Mouse (Mus musculus) midbrain, embryonic 16.5 days (tissue): ENCODE data around the gene Tspo2. TPM values are rescaled to one million over a fixed set of nuclear protein-coding genes. Genes with fewer than 3 reads are reported as not detected.

Experiments
- ATAC-seq: fragments of 200-750 bp; cut with Nextera tagmentation; 2 replicates; pipeline ENCODE4 v1.8.0; 2017; ENCODE audit warnings: moderate TSS enrichment
- H3K27ac ChIP-seq: fragments of 300-500 bp; sonication (generic); 2 replicates; pipeline ENCODE4 v1.5.1; 2014; ENCODE audit warnings: mild to moderate bottlenecking, low read length, mixed read lengths
- H3K27me3 ChIP-seq: fragments of 300-500 bp; sonication (generic); 2 replicates; pipeline ENCODE4 v1.6.1; 2014; ENCODE audit warnings: low read depth, low read length, mixed read lengths; ENCODE audit not compliant: control insufficient read depth, insufficient read depth
- H3K36me3 ChIP-seq: fragments of 300-500 bp; sonication (generic); 2 replicates; pipeline ENCODE4 v1.6.1; 2014; ENCODE audit warnings: mild to moderate bottlenecking, low read length, moderate library complexity, mixed read lengths; ENCODE audit not compliant: control insufficient read depth, insufficient read depth
- H3K4me1 ChIP-seq: fragments of 300-500 bp; sonication (generic); 2 replicates; pipeline ENCODE4 v1.6.1; 2014; ENCODE audit warnings: mild to moderate bottlenecking, low read length, mixed read lengths; ENCODE audit not compliant: control insufficient read depth, insufficient read depth
- H3K4me2 ChIP-seq: fragments of 300-500 bp; sonication (generic); 2 replicates; pipeline ENCODE4 v1.6.1; 2014; ENCODE audit warnings: mild to moderate bottlenecking, low read length, mixed read lengths
- H3K4me3 ChIP-seq: fragments of 300-500 bp; sonication (generic); 2 replicates; pipeline ENCODE4 v1.5.1; 2014; ENCODE audit warnings: low read depth, mild to moderate bottlenecking, low read length, moderate library complexity, mixed read lengths
- H3K9ac ChIP-seq: fragments of 300-500 bp; sonication (generic); 2 replicates; pipeline ENCODE4 v1.6.1; 2014; ENCODE audit warnings: low read depth, low read length, mixed read lengths
- H3K9me3 ChIP-seq: fragments of 300-500 bp; sonication (generic); replicated peaks from 2 replicates; pipeline ENCODE4 v1.6.1; 2014; ENCODE audit warnings: mild to moderate bottlenecking, low read length, mixed read lengths; ENCODE audit not compliant: control insufficient read depth, poor library complexity, severe bottlenecking
- WGBS: fragments of 180-500 bp; shearing (Covaris S2); extraction: QIAGEN DNeasy Blood & Tissue Kit; methylation state at CpG from one replicate; pipeline ENCODE4 v1.1.7; 2014; 5-methylcytosine and 5-hydroxymethylcytosine counted together
- polyA plus RNA-seq: library from polyadenylated mRNA; unstranded; fragments of >200 nt; fragmentation: Nextera tagmentation; extraction: Ambion mirVana; gene quantifications from 2 replicates; pipeline ENCODE4 v1.2.1, GENCODE M21; 2015

Gene Tspo2
- polyA plus RNA-seq, 1 experiment from 2014 or later = 1.9 TPM

GRCm38 (mm10) chr17:48454688-48455087 is 3.4 kb upstream of the Tspo2 start, which contains the start of gene Unc5cl:
Unc5cl (plus strand) TSS chr17:48454901.
- H3K4me1 ChIP-seq = no peaks in the 10 kb centered on the region
- H3K27me3 ChIP-seq = no peaks in the 10 kb centered on the region
- H3K4me3 ChIP-seq = no peak within 1 kb of the TSS
- H3K9me3 ChIP-seq = no peaks in the 10 kb centered on the region
- no peaks in the 10 kb centered on the region for H3K36me3 ChIP-seq
- no peak within 1 kb of the TSS for H3K9ac ChIP-seq
- WGBS = 66% methylated on average over 11 of the region's 11 CpGs
- H3K27ac ChIP-seq = no peak within 1 kb of the TSS
- no peak for ATAC-seq
- no peak within 1 kb of the TSS for H3K4me2 ChIP-seq

DNA sequence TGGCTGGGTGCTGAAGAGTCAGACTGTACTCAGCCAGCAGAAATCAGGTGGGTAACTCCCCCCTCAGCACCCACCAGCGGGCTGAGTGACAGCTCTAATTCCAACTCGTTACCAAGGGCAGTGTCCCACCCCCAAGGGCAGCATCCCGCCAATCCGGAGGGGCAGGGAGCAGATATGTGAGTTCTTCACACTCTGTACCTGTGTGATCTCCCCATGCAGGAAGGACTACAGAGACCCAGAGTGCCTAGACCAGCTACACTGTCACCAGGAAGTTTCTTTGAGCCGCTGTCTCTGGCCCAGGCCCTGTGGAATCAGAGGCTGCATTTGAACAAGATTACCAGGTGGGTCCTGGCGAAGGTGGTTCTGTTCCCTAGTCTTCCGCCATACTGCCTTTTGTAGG is 2.9 kb upstream of the Tspo2 start:
- H3K4me3 ChIP-seq = no peak overlapping the region
- no peak overlapping the region for H3K9ac ChIP-seq
- H3K4me2 ChIP-seq = no peak overlapping the region
- no peaks in the 10 kb centered on the region for H3K27me3 ChIP-seq
- H3K36me3 ChIP-seq = no peaks in the 10 kb centered on the region
- no peaks in the 10 kb centered on the region for H3K4me1 ChIP-seq
- no peak overlapping the region for H3K27ac ChIP-seq
- no peak for ATAC-seq
- H3K9me3 ChIP-seq = no peaks in the 10 kb centered on the region
- 54% methylated on average over 7 of the region's 7 CpGs for WGBS

DNA sequence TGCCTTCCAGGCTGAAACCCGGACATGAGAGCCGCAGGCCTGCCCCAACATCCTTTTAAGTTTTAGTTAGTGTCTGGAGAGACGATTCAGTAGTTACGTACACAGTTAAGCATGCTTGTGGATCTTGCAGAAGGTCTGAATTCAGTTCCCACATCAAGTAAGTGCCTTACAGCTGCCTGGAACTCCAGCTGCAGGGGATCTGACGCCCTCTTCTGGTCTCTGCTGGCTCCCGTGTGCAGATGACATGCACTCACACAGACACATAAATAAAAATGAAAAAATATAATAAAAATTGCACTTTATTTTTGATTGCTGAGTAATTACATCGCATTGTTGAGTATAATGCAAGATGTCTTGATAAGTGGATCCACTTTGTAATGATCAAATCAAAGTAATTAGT is 2.2 kb upstream of the Tspo2 start:
- no peaks in the 10 kb centered on the region for H3K9me3 ChIP-seq
- no peak overlapping the region for H3K9ac ChIP-seq
- no peaks in the 10 kb centered on the region for H3K27me3 ChIP-seq
- no peaks in the 10 kb centered on the region for H3K36me3 ChIP-seq
- H3K4me3 ChIP-seq = no peak overlapping the region
- H3K27ac ChIP-seq = no peak overlapping the region
- no peak overlapping the region for H3K4me2 ChIP-seq
- no peak for ATAC-seq
- 75% methylated on average over 7 of the region's 7 CpGs for WGBS
- H3K4me1 ChIP-seq = no peaks in the 10 kb centered on the region

- ATAC-seq = no peak
- Histone ChIP-seq H3K27ac (0 out of 2 replicates have a peak overlapping the region, but pooled peaks have one; percentile 9), H3K9me3 (no peaks in the 10 kb centered on the region), H3K27me3 (no peaks in the 10 kb centered on the region), H3K4me1 (no peaks in the 10 kb centered on the region), H3K36me3 (no peaks in the 10 kb centered on the region), H3K4me3 (no peak overlapping the region), H3K4me2 (no peak overlapping the region), H3K9ac (no peak overlapping the region)
- WGBS = 59% methylated on average over 9 of the region's 9 CpGs
These were observed 577 bp upstream of the Tspo2 start for GRCm38 (mm10) chr17:48451753-48452444.

- no peaks in the 10 kb centered on the region for H3K36me3 ChIP-seq
- no peak overlapping the region for H3K4me3 ChIP-seq
- no peak overlapping the region for H3K9ac ChIP-seq
- ATAC-seq = no peak
- WGBS = 67% methylated on average over 13 of the region's 13 CpGs
- no peaks in the 10 kb centered on the region for H3K4me1 ChIP-seq
- no peak overlapping the region for H3K27ac ChIP-seq
- no peaks in the 10 kb centered on the region for H3K27me3 ChIP-seq
- no peaks in the 10 kb centered on the region for H3K9me3 ChIP-seq
- H3K4me2 ChIP-seq = peak overlapping the region; percentile 14; the same call in 1 of the 2 replicates
These were observed 513 bp downstream of the Tspo2 start for GRCm38 (mm10) chr17:48450666-48451352.

DNA sequence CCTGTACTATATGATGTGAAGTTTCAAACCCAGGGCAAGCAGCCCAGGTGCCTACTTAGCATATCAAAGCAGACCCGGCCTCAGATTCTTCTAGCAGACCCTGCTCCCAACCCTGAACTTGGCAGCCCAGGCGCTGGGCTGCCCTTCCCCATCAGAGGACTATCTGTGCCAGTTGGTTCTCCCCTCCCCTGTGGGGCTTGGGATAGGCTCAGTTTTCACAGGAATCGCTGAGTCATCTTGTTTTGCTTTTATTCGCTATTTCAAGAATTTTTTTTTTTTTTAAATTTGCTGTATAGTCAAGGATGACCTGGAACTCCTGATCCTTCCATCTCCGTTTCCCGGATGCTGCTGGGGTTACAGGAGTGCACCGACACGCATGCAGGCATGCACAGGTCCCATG is 3.6 kb downstream of the Tspo2 start:
- WGBS = 75% methylated on average over 8 of the region's 8 CpGs

GRCm38 (mm10) chr17:48443542-48444145 is 7.7 kb downstream of the Tspo2 start:
- H3K4me3 ChIP-seq = no peak overlapping the region
- ATAC-seq = no peak

More for the DNA sequence above, 3.6 kb downstream of the Tspo2 start:
- no peak overlapping the region for H3K4me3 ChIP-seq
- no peak for ATAC-seq
- H3K4me2 ChIP-seq = no peak overlapping the region
- H3K9me3 ChIP-seq = no peaks in the 10 kb centered on the region
- H3K27me3 ChIP-seq = no peaks in the 10 kb centered on the region
- no peaks in the 10 kb centered on the region for H3K4me1 ChIP-seq
- H3K36me3 ChIP-seq = no peaks in the 10 kb centered on the region
- no peak overlapping the region for H3K9ac ChIP-seq
- no peak overlapping the region for H3K27ac ChIP-seq

DNA sequence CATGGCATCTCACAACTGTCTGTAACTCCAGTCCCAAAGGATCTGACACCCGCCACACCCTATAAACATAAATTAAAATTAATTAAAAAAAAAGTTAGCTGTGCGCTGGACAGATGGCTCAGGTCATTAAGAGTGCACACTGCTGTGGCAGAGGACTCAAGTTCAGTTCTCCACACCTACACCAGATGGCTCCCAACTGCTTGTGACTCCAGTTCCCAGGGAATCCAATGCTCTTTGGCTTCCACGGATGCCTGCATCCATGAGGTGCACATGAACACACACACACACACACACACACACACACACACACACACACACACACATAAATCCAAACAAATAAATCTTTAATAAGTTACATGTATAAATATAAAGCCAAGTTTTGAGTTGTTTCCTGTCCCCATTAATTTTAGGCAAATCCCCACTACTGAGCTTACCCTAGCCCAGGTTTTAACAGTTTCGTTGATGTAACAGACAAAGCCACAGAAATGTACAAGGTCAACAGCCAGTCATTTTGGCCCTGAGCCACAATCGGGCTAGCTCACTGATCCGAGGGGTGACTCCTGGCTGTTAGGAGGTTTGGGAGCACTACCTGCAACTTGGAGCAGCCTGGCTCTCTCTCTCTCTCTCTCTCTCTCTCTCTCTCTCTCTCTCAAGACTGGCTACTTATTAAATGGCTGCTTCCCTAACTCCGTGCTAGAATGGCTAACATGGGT is 8.4 kb downstream of the Tspo2 start:
- H3K36me3 ChIP-seq = no peaks in the 10 kb centered on the region
- H3K9ac ChIP-seq = no peak overlapping the region
- H3K4me2 ChIP-seq = no peak overlapping the region
- H3K27me3 ChIP-seq = no peaks in the 10 kb centered on the region
- no peaks in the 10 kb centered on the region for H3K4me1 ChIP-seq
- H3K27ac ChIP-seq = no peak overlapping the region
- H3K4me3 ChIP-seq = no peak overlapping the region
- no peak for ATAC-seq
- H3K9me3 ChIP-seq = no peaks in the 10 kb centered on the region
- WGBS = 70% methylated on average over 7 of the region's 7 CpGs

More at GRCm38 (mm10) chr17:48443542-48444145, 7.7 kb downstream of the Tspo2 start:
- no peaks in the 10 kb centered on the region for H3K9me3 ChIP-seq
- no peak overlapping the region for H3K4me2 ChIP-seq
- H3K36me3 ChIP-seq = no peaks in the 10 kb centered on the region
- H3K27me3 ChIP-seq = no peaks in the 10 kb centered on the region
- H3K4me1 ChIP-seq = no peaks in the 10 kb centered on the region
- no peak overlapping the region for H3K9ac ChIP-seq
- H3K27ac ChIP-seq = no peak overlapping the region
- 61% methylated on average over 16 of the region's 16 CpGs for WGBS
